Mouse (Mus musculus) spleen, adult 2 months (tissue): Measurements from ENCODE around the gene Snw1.

Source experiments
- CTCF ChIP-seq: fragments of 200-500 bp; IDR thresholded peaks from 2 replicates; pipeline ENCODE4 v1.5.1; 2011; ENCODE audit warnings: mild to moderate bottlenecking, inconsistent platforms; ENCODE audit not compliant: insufficient read depth, insufficient read length, insufficient replicate concordance; ENCODE audit errors: extremely low read depth
- POLR2A ChIP-seq: fragments of 200-500 bp; IDR thresholded peaks from 2 replicates; pipeline ENCODE4 v1.6.1; 2011; ENCODE audit warnings: low read depth, low read length, inconsistent platforms

DNA sequence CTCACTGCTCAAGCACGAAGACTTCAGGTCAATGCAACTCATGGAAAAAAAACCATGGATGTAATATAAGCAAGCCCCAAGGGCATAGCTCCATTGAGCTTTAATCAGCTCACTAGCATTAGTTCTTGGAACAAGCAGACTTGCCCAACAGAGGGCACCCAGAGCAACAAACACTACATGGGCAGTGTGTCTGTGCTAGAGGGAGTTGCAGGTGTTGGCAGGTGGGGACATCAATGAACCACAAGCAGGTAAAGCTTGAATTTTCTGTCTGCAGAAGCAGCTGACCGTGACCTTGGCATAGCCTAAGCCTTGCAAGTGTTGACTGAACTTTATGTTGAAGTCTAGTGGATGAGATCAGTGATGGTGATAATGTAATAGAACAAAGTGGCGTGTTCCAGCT is 2.7 kb upstream of the Snw1 start:
- TF ChIP-seq POLR2A (no peak), CTCF (no peak)
